Mouse (Mus musculus) CD4-positive, CD25-positive, alpha-beta regulatory T cell (primary cell): ENCODE measurements around the gene Rptor. TPM values are rescaled to one million over a fixed set of nuclear protein-coding genes. Genes with fewer than 3 reads are reported as not detected.

Experiments used
- polyA plus RNA-seq: library from polyadenylated mRNA; unstranded; fragments of 100-300 nt; shearing (Covaris generic); gene quantifications from one replicate; pipeline ENCODE4 v1.2.1, GENCODE M21; 2017

Rptor gene
- polyA plus RNA-seq, result 24.0 TPM

GRCm38 (mm10) chr11:119602763-119603526, at the start of gene Rptor:
Gene Rptor, plus strand, starts transcription at chr11:119602905.

DNA sequence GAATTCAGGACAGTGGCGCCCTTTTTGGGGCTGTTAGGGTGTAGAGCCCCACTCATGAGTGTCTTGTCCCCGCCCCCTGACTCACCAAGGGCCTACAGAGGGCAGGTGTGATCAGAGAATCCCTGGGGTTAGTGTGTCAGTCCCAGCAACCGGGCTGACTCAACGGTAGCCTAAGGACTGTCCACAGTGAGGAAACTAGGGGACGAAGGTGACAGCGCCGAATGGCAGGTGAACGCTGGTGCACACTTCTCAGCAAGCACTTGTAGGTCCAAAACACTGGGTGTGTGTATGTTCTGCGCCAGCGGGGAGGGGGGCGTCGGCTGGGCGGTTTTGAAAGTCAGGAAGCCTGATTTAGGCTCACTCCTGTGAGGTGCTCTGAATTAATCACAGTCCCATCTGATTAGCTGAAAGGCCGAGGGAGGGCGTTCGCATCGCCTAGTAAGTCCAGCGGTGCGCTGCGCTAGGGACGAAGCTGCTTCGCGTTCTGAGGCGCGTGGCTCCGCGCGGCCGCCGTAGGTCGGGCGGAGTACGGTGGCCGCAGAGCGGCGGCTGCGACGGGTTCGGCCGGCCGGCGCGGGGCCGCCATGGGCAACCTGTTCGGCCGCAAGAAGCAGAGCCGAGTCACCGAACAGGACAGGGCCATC, 310.7 kb downstream of the Rptor start, which contains the start of gene Chmp6:
Gene Chmp6, plus strand, starts transcription at position 151 of the 644 bp plus-strand sequence.

DNA sequence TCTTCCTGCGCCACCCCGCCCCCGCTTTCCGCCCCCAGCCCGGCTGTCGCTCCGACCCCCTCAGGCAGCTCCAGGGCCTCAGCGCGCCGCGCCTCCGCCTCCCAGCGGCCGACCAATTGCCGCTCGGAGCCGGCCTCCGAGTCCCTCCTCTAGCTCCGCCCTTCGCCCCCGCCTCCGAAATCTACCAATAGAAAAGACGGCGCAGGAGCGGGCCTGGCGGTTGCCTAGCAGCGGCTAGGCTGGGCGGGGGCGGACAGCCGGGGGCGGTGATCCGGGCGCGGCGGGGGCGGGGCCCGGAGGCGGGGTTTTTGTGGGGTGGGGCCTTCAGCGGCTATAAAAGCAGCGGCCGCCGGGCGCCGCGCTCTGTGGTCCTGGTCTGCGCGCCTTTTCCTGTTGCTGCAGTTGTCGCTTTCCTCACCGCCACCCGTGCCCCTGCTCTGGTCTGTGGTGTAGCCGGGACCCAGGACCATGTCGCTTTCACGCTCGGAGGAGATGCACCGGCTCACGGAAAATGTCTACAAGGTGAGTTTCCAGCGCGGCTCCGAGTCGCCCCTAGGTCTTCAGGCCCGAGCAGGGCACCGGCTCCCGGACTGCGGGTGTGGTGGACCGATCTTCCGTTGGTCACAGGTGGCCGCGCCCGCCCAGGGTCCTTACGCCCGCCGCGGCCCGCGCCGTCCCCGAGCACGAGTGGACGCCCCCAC, 340.2 kb downstream of the Rptor start, which contains the start of gene Baiap2:
Gene Baiap2, plus strand, starts transcription at position 37 of the 701 bp plus-strand sequence.

Other genes starting within 250 kb of the Rptor start
- 13.7 TPM for gene Sgsh, start 247.4 kb upstream of the Rptor start, polyA plus RNA-seq
- gene Slc26a11, start 247.3 kb upstream of the Rptor start, polyA plus RNA-seq, result 14.2 TPM
- 25.3 TPM for gene Rnf213, start 209.8 kb upstream of the Rptor start, polyA plus RNA-seq
- gene Endov, start 111.6 kb upstream of the Rptor start, polyA plus RNA-seq, result 28.8 TPM
- gene Nptx1, start 55.2 kb upstream of the Rptor start, polyA plus RNA-seq, result not detected